Mouse (Mus musculus) effector memory CD4-positive, alpha-beta T cell, adult 7 months (primary cell): ENCODE data around the gene Lce1d. TPM values are rescaled to one million over a fixed set of nuclear protein-coding genes. Genes with fewer than 3 reads are reported as not detected.

ENCODE experiments used
- polyA plus RNA-seq: library from polyadenylated mRNA; unstranded; fragments of 100-300 nt; shearing (Covaris generic); gene quantifications from one replicate; pipeline ENCODE4 v1.2.1, GENCODE M21; 2017

Lce1d gene
- polyA plus RNA-seq = not detected

GRCm38 (mm10) chr3:92687110-92687509 lies at the start of gene Lce1d:
TSS of gene Lce1d (minus strand) at chr3:92687210.

GRCm38 (mm10) chr3:92720250-92720649 lies 33.2 kb upstream of the Lce1d start, which contains the start of gene Lce1f:
TSS of gene Lce1f (minus strand) at chr3:92720350.

GRCm38 (mm10) chr3:92708974-92709373 lies 22.0 kb upstream of the Lce1d start, which contains the start of gene Lce1e:
TSS of gene Lce1e (minus strand) at chr3:92709074.

GRCm38 (mm10) chr3:92678947-92679346 lies 8.1 kb downstream of the Lce1d start, which contains the start of gene Lce1c:
TSS of gene Lce1c (plus strand) at chr3:92679247.

DNA sequence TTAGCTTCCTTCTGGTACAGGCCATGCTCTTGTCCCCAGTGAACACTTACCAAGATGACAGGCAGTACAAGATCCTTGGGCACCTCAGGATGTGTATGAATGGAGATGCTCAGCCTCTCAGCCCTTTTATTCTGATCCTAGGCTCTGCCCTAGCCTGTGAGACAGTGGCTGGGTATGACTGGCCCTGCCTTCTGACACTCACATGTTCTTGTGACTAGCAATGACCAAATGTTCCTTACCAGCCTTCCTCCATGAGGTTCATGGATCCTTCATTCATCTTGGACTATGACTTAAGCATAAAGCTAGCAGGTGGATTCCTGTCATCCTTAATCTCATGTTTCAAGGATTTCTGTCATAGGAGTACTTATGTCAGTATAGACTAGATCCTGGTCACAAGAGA lies 16.8 kb downstream of the Lce1d start, which contains the start of gene Lce1a2:
TSS of gene Lce1a2 (minus strand) at position 101 of the 400 bp plus-strand sequence.

DNA sequence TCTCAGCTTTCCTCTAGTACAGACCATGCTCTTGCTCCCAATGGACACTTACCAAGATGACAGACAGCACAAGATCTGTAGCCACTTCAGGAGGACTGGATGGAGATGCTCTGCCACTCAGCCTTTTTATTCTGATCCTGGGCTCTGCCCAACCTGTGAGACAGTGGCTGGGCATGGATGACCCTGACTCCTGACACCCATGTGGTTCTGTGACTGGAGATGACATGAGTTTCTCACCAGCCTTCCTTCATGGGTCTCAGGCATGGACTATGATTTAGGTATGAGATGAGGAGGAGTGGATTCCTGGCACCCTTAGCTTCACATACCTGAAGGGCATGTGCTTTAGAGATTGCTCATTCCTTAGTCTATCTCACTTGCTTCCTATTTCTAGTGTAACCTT lies 30.2 kb downstream of the Lce1d start, which contains the start of gene Lce1b:
TSS of gene Lce1b (minus strand) at position 101 of the 400 bp plus-strand sequence.

DNA sequence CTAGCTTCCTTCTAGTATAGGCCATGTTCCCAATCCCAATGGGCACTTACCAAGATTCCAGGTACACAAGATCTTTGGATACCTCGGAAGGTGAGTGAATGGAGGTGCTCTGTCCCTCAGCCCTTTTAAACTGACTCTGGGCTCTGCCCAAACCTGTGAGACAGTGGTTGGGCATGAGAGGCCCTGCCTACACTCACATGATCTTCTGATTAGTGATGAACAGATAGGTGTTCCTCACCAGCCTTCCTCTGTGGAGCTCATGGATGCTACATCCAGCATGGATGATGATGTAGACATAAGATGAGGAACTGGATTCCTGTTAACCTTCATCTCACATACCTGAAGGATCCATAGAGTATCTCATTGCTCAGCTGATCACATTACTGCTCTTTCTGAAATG lies 38.8 kb downstream of the Lce1d start, which contains the start of gene Lce1a1:
TSS of gene Lce1a1 (minus strand) at position 101 of the 400 bp plus-strand sequence.

Other genes starting within 250 kb of the Lce1d start
- gene Sprr1b, start 248.4 kb downstream of the Lce1d start, polyA plus RNA-seq = not detected
- not detected for gene Sprr3, start 228.5 kb downstream of the Lce1d start, polyA plus RNA-seq
- gene Sprr1a, start 201.3 kb downstream of the Lce1d start, polyA plus RNA-seq = not detected
- not detected for gene Sprr4, start 186.7 kb downstream of the Lce1d start, polyA plus RNA-seq
- not detected for gene 2310046K23Rik, start 152.7 kb downstream of the Lce1d start, polyA plus RNA-seq
- not detected for gene Ivl, start 113.5 kb downstream of the Lce1d start, polyA plus RNA-seq
- gene Smcp, start 98.2 kb downstream of the Lce1d start, polyA plus RNA-seq = not detected
- not detected for gene 2210017I01Rik, start 79.7 kb downstream of the Lce1d start, polyA plus RNA-seq
- gene Lce6a, start 65.5 kb downstream of the Lce1d start, polyA plus RNA-seq = not detected
- gene Lce1a1, start 38.9 kb downstream of the Lce1d start, polyA plus RNA-seq = not detected
- gene Lce1b, start 30.3 kb downstream of the Lce1d start, polyA plus RNA-seq = not detected
- gene Lce1a2, start 16.9 kb downstream of the Lce1d start, polyA plus RNA-seq = not detected
- not detected for gene Lce1c, start 8.0 kb downstream of the Lce1d start, polyA plus RNA-seq
- not detected for gene Lce1e, start 21.9 kb upstream of the Lce1d start, polyA plus RNA-seq
- gene Lce1f, start 33.1 kb upstream of the Lce1d start, polyA plus RNA-seq = not detected
- gene Gm38119, start 51.9 kb upstream of the Lce1d start, polyA plus RNA-seq = not detected
- gene Lce1g, start 65.1 kb upstream of the Lce1d start, polyA plus RNA-seq = not detected
- not detected for gene Lce1h, start 77.9 kb upstream of the Lce1d start, polyA plus RNA-seq
- not detected for gene Lce1i, start 91.7 kb upstream of the Lce1d start, polyA plus RNA-seq
- gene Lce1j, start 103.3 kb upstream of the Lce1d start, polyA plus RNA-seq = not detected
- gene Lce1k, start 120.7 kb upstream of the Lce1d start, polyA plus RNA-seq = not detected
- gene Kprp, start 140.0 kb upstream of the Lce1d start, polyA plus RNA-seq = not detected
- gene Lce1l, start 164.1 kb upstream of the Lce1d start, polyA plus RNA-seq = not detected
- gene 2310050C09Rik, start 183.0 kb upstream of the Lce1d start, polyA plus RNA-seq = not detected
- not detected for gene Lce3a, start 239.0 kb upstream of the Lce1d start, polyA plus RNA-seq
- not detected for gene Lce3b, start 245.8 kb upstream of the Lce1d start, polyA plus RNA-seq